Mouse (Mus musculus): ENCODE results near the gene Nhsl2. TPM values are rescaled to one million over a fixed set of nuclear protein-coding genes. Genes with fewer than 3 reads are reported as not detected.

Nhsl2 gene
- polyA plus RNA-seq, 1 experiment from 2014 or later, result 6.7 TPM

DNA sequence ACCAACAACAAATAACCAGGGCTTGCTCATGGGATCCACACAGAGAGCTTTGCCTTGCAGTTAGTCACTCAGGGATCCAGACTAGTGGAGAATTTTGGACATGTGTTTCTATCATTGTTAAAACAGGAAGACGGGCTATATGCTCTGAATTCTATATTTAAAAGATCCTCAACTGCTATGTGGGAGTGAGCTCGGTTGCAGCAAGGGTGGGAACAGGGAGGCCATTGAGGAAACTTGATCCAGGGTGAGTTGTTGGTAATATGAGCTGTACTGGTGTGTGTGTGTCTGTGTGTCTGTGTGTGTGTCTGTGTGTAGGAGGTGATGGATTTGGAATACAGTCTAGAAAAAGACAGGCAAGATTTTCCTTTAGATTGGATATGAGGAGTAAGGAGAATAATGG lies 25.7 kb downstream of the Nhsl2 start:
- H3K4me2 ChIP-seq, result no peak overlapping the region
- 0 out of 2 replicates have a peak, but pooled peaks cover 2% of the 10 kb centered on the region for H3K27me3 ChIP-seq
- H3K9me3 ChIP-seq (replicated peaks), result no peaks in the 10 kb centered on the region
- H3K4me3 ChIP-seq, result no peak overlapping the region
- H3K9ac ChIP-seq, result no peak overlapping the region
- peaks cover 11% of the 10 kb centered on the region; the same call in 1 of the 2 replicates for H3K4me1 ChIP-seq (replicated peaks)
- H3K36me3 ChIP-seq, result no peaks in the 10 kb centered on the region
- ATAC-seq (replicated peaks; ENCODE audit: insufficient number of reproducible peaks, insufficient read depth, low FRiP score, low read depth), result no peak
- peak overlapping the region; percentile 26 for H3K27ac ChIP-seq
- WGBS, result 32% methylated on average over 2 of the region's 2 CpGs

- Histone ChIP-seq H3K4me2 (no peak overlapping the region), H3K9ac (no peak overlapping the region), H3K27ac (no peak overlapping the region), H3K9me3 (replicated peaks) (no peaks in the 10 kb centered on the region), H3K4me3 (no peak overlapping the region), H3K36me3 (no peaks in the 10 kb centered on the region), H3K27me3 (0 out of 2 replicates have a peak, but pooled peaks cover 2% of the 10 kb centered on the region), H3K4me1 (replicated peaks) (peaks cover 11% of the 10 kb centered on the region; the same call in 1 of the 2 replicates)
- 38% methylated on average over 2 of the region's 2 CpGs for WGBS
- no peak for ATAC-seq (replicated peaks; ENCODE audit: insufficient number of reproducible peaks, insufficient read depth, low FRiP score, low read depth)
These were observed 27.0 kb downstream of the Nhsl2 start for GRCm38 (mm10) chrX:101876136-101876535.

DNA sequence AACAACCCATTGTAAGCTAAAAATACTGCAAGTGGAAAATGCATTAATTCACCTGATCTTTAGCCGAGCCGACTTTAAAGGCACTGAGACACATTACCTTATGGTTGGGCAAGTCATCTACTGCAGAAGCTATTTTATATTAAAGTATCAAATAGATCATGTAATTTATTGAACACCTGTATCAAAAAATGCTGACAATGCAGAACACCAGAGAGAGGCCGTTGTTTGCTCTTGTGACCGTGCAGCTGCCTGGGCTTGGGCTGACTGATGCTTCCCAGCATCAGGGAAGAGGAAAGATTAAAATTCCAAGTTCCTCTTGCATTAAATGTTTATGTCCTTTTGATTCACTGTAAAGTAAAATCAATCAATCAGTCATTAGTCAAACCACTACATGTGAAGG lies 28.7 kb downstream of the Nhsl2 start:
- Histone ChIP-seq H3K27me3 (0 out of 2 replicates have a peak, but pooled peaks cover 2% of the 10 kb centered on the region), H3K4me3 (no peak overlapping the region), H3K36me3 (no peaks in the 10 kb centered on the region), H3K9me3 (replicated peaks) (no peaks in the 10 kb centered on the region), H3K4me1 (replicated peaks) (peaks cover 18% of the 10 kb centered on the region), H3K27ac (no peak overlapping the region), H3K4me2 (no peak overlapping the region), H3K9ac (no peak overlapping the region)
- 65% methylated on average over 4 of the region's 4 CpGs for WGBS
- ATAC-seq (replicated peaks; ENCODE audit: insufficient number of reproducible peaks, insufficient read depth, low FRiP score, low read depth), result no peak

DNA sequence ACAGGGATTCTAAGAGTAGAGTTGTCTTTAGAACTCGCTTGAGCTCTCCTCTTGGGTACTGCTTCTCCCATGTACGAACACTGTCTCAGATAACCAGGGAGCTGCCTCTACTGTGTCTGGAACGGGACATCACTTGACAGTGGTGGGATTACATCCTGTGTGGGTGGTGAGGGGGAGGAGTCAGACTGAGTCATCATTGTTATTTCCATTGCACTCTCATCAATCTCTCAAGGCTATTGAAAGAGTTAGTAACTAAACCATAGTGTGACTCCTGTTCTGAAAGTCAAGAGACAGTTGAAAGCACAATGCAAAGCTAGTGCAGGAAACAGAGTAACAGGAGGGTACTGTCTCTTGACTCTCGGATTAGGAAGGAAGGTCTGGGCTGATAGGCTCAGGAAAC lies 29.4 kb downstream of the Nhsl2 start:
- ATAC-seq (replicated peaks; ENCODE audit: insufficient number of reproducible peaks, insufficient read depth, low FRiP score, low read depth), result no peak
- H3K4me1 ChIP-seq (replicated peaks), result peaks cover 18% of the 10 kb centered on the region

DNA sequence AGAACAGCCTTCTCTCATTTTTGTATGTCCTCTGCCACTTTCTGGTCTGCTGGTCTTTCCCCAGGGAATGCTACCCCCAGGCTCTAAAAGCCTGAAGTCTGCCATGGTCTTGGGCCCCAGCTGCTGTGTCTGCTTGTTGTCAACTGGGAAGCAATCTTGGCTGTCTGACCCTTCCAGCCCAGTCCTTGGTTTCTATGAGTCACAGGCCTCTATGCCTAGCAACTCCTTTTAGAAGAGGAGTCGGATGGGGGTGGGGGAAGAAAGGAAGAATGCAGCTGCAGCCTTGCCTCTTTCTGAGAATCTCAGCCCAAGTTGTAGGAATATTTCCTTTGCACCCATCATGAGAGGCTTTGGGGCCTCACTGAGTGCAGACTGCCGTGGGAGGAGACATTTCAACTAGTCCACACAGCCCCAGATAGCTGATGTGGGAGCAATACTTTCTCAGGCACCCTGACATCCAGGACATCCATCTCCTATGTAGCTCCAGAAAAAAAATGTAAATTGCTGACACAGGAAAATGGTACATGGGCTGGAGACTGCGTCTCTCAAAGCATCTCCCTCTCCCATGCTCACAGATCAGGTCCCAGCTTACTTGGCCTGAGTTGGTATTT lies 33.1 kb downstream of the Nhsl2 start:
- Histone ChIP-seq H3K4me2 (no peak overlapping the region), H3K4me1 (replicated peaks) (peaks cover 8% of the 10 kb centered on the region), H3K27ac (no peak overlapping the region; the same call in 1 of the 2 replicates), H3K36me3 (no peaks in the 10 kb centered on the region), H3K9me3 (replicated peaks) (no peaks in the 10 kb centered on the region), H3K27me3 (peaks cover 9% of the 10 kb centered on the region; the same call in 1 of the 2 replicates), H3K9ac (no peak overlapping the region), H3K4me3 (no peak overlapping the region)
- 31% methylated on average over 3 of the region's 3 CpGs for WGBS
- no peak for ATAC-seq (replicated peaks; ENCODE audit: insufficient number of reproducible peaks, insufficient read depth, low FRiP score, low read depth)

More for the DNA sequence above, 29.4 kb downstream of the Nhsl2 start:
- Histone ChIP-seq H3K4me2 (no peak overlapping the region), H3K36me3 (no peaks in the 10 kb centered on the region), H3K27ac (no peak overlapping the region), H3K4me3 (no peak overlapping the region), H3K27me3 (0 out of 2 replicates have a peak, but pooled peaks cover 2% of the 10 kb centered on the region), H3K9ac (no peak overlapping the region), H3K9me3 (replicated peaks) (no peaks in the 10 kb centered on the region)
- WGBS, result 41% methylated on average over 4 of the region's 4 CpGs

DNA sequence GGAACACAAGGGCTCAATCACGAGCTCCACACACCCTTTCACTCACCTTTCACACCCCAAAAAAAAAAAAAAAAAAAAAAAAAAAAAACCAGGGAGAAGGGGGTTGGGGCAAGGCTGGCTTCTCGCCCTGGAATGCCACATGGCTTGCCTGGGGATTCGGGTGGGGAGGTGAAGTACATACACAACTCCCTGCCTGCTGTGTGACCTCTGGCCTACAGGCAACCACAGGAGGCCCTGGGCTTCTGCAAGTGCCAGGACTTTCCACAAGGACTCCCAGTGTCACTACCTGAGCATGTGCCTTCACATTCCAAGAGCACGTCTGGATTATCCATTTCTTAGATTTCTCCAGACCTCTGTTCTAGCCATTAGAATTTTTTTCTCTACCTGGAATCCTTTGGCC lies 40.2 kb downstream of the Nhsl2 start:
- no peak overlapping the region for H3K4me2 ChIP-seq
- H3K27me3 ChIP-seq, result peaks cover 4% of the 10 kb centered on the region; the same call in 1 of the 2 replicates
- no peaks in the 10 kb centered on the region for H3K9me3 ChIP-seq (replicated peaks)
- peaks cover 9% of the 10 kb centered on the region for H3K4me1 ChIP-seq (replicated peaks)
- 52% methylated on average over 4 of the region's 4 CpGs for WGBS
- no peak for ATAC-seq (replicated peaks; ENCODE audit: insufficient number of reproducible peaks, insufficient read depth, low FRiP score, low read depth)
- H3K4me3 ChIP-seq, result no peak overlapping the region
- no peaks in the 10 kb centered on the region for H3K36me3 ChIP-seq
- H3K9ac ChIP-seq, result no peak overlapping the region
- no peak overlapping the region for H3K27ac ChIP-seq

- no peak overlapping the region for H3K4me2 ChIP-seq
- H3K27me3 ChIP-seq, result peaks cover 4% of the 10 kb centered on the region; the same call in 1 of the 2 replicates
- no peak overlapping the region for H3K4me3 ChIP-seq
- WGBS, result 53% methylated on average over 4 of the region's 4 CpGs
- H3K9ac ChIP-seq, result no peak overlapping the region
- H3K36me3 ChIP-seq, result no peaks in the 10 kb centered on the region
- no peaks in the 10 kb centered on the region for H3K9me3 ChIP-seq (replicated peaks)
- H3K27ac ChIP-seq, result no peak overlapping the region
- peaks cover 9% of the 10 kb centered on the region for H3K4me1 ChIP-seq (replicated peaks)
- ATAC-seq (replicated peaks; ENCODE audit: insufficient number of reproducible peaks, insufficient read depth, low FRiP score, low read depth), result no peak
These were observed 40.8 kb downstream of the Nhsl2 start for GRCm38 (mm10) chrX:101889813-101890469.

- Histone ChIP-seq H3K4me3 (no peak overlapping the region), H3K4me2 (no peak overlapping the region), H3K27ac (no peak overlapping the region), H3K4me1 (replicated peaks) (peaks cover 9% of the 10 kb centered on the region), H3K9ac (no peak overlapping the region), H3K36me3 (no peaks in the 10 kb centered on the region), H3K27me3 (no peaks in the 10 kb centered on the region; the same call in 1 of the 2 replicates), H3K9me3 (replicated peaks) (no peaks in the 10 kb centered on the region)
- 56% methylated on average over 7 of the region's 7 CpGs for WGBS
- ATAC-seq (replicated peaks; ENCODE audit: insufficient number of reproducible peaks, insufficient read depth, low FRiP score, low read depth), result no peak
These were observed 44.6 kb downstream of the Nhsl2 start for GRCm38 (mm10) chrX:101893796-101894195.

DNA sequence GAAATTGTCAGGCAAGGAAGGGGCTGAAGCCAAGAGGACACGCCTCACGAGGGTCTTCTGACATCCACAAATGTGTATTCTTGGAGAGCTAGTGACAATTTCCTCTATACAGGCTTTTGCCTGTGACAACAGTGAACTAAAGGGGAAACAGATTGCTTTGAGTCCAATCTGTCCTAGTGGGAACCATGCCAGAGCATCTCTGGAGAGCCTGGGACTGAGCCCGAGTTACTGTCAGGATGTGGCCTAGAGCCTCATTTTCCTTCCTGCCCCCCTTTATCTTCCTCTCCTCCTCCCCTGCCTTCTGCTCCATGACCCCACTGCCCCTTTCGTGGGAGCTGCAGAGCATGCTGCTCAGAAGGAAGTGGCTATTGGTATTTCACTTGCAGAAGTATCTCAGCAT lies 49.2 kb downstream of the Nhsl2 start:
- H3K27ac ChIP-seq, result no peak overlapping the region
- WGBS, result 39% methylated on average over 4 of the region's 4 CpGs
- H3K36me3 ChIP-seq, result no peaks in the 10 kb centered on the region
- peak; percentile 55; the same call in 1 of the 2 replicates for ATAC-seq (replicated peaks; ENCODE audit: insufficient number of reproducible peaks, insufficient read depth, low FRiP score, low read depth)
- peaks cover 3% of the 10 kb centered on the region; the same call in 1 of the 2 replicates for H3K4me1 ChIP-seq (replicated peaks)
- H3K4me3 ChIP-seq, result no peak overlapping the region
- H3K4me2 ChIP-seq, result no peak overlapping the region
- H3K9me3 ChIP-seq (replicated peaks), result no peaks in the 10 kb centered on the region
- no peak overlapping the region for H3K9ac ChIP-seq
- H3K27me3 ChIP-seq, result no peaks in the 10 kb centered on the region; the same call in 1 of the 2 replicates

DNA sequence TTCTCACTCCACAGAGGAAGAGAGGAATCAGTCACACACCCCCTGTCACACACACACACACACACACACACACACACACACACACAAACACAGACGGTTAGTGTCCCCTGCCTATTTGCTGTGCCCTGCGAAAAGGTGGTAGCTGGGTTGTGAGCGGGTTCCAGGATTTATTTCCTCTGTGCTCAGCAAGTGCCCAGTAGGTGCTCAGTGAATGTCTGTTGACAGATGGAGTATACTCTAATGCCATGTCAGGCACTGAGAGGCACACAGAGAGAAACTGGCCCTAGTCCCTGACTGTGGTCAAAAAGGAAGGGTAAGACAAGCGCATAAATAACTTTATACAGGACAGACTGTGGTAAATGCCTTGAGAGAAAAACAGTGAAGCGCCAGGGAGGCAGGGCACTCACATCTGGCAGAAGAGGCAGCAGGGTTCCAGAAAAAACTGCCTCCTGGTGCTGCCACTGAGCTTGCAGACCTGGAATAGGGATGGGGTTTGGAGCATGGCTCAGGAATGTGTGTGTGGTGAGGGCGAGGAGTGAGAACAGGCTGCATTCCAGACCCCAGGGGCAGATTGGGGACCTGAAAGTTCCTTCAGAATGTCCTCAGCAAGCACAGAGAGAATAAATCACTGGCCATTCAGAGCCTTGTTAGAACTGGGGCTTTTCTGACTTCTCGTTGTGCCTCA lies 52.8 kb downstream of the Nhsl2 start:
- H3K27ac ChIP-seq, result peak overlapping the region; percentile 54
- no peak for ATAC-seq (replicated peaks; ENCODE audit: insufficient number of reproducible peaks, insufficient read depth, low FRiP score, low read depth)
- H3K9ac ChIP-seq, result no peak overlapping the region

DNA sequence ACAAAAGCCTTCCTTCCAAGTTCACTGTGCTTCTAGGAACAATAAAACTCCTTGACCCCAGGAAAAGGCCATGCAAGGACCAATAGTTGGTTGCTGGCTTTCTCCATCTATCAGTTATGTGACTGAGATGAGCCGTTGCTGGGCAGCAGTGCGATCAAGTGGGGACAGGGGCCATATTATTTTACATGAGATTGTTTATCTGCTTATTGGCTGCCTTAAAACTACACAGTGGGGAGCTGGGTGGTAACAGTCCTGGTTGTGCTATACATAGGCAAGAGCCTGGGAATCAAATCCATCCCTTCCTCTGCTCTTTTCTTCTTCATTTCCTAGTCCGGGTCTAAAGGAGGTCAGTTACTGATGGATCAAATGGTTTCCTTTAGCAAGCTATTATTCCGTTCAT lies 53.4 kb downstream of the Nhsl2 start:
- no peak overlapping the region for H3K4me3 ChIP-seq
- peaks cover 3% of the 10 kb centered on the region; the same call in 1 of the 2 replicates for H3K4me1 ChIP-seq (replicated peaks)
- H3K36me3 ChIP-seq, result no peaks in the 10 kb centered on the region
- 75% methylated on average over 4 of the region's 4 CpGs for WGBS
- H3K9ac ChIP-seq, result no peak overlapping the region
- H3K9me3 ChIP-seq (replicated peaks), result no peaks in the 10 kb centered on the region
- H3K27ac ChIP-seq, result peak overlapping the region; percentile 54; the same call in 1 of the 2 replicates
- no peak for ATAC-seq (replicated peaks; ENCODE audit: insufficient number of reproducible peaks, insufficient read depth, low FRiP score, low read depth)
- H3K4me2 ChIP-seq, result no peak overlapping the region
- H3K27me3 ChIP-seq, result no peaks in the 10 kb centered on the region; the same call in 1 of the 2 replicates

More for the DNA sequence above, 52.8 kb downstream of the Nhsl2 start:
- no peaks in the 10 kb centered on the region for H3K9me3 ChIP-seq (replicated peaks)
- H3K27me3 ChIP-seq, result no peaks in the 10 kb centered on the region; the same call in 1 of the 2 replicates
- no peak overlapping the region for H3K4me2 ChIP-seq
- H3K36me3 ChIP-seq, result no peaks in the 10 kb centered on the region
- 47% methylated on average over 7 of the region's 7 CpGs for WGBS
- H3K4me3 ChIP-seq, result no peak overlapping the region
- H3K4me1 ChIP-seq (replicated peaks), result peaks cover 3% of the 10 kb centered on the region; the same call in 1 of the 2 replicates
